Mouse (Mus musculus): ENCODE measurements around the gene Drd2.
A peak's percentile ranks its signal among the peaks of the same experiment; 100 is the strongest.

The Drd2 gene

GRCm38 (mm10) chr9:49340136-49341043 is at the start of gene Drd2:
Drd2 (plus strand) TSS chr9:49340627.
- peak; percentile 65 for DNase-seq (ENCODE audit: low read depth, low spot score)

- no peak for DNase-seq (ENCODE audit: low read depth, low spot score)
Observed at GRCm38 (mm10) chr9:49295101-49295500, 45.3 kb upstream of the Drd2 start.

- no peak for DNase-seq (ENCODE audit: low read depth, low spot score)
Observed at GRCm38 (mm10) chr9:49307576-49307975, 32.9 kb upstream of the Drd2 start.

GRCm38 (mm10) chr9:49310821-49311220 is 29.6 kb upstream of the Drd2 start:
- no peak for DNase-seq (ENCODE audit: low read depth, low spot score)

GRCm38 (mm10) chr9:49318638-49319037 is 21.8 kb upstream of the Drd2 start:
- no peak for DNase-seq (ENCODE audit: low read depth, low spot score)

- peak; percentile 83 for DNase-seq (ENCODE audit: low read depth, low spot score)
Observed at GRCm38 (mm10) chr9:49341044-49341365, 578 bp downstream of the Drd2 start.

GRCm38 (mm10) chr9:49365763-49366162 is 25.3 kb downstream of the Drd2 start:
- peak; percentile 2 for DNase-seq (ENCODE audit: low read depth, low spot score)

- no peak for DNase-seq (ENCODE audit: low read depth, low spot score)
Observed at GRCm38 (mm10) chr9:49373946-49374345, 33.5 kb downstream of the Drd2 start.

- no peak for DNase-seq (ENCODE audit: low read depth, low spot score)
Observed at GRCm38 (mm10) chr9:49379962-49380361, 39.5 kb downstream of the Drd2 start.

- no peak for DNase-seq (ENCODE audit: low read depth, low spot score)
Observed at GRCm38 (mm10) chr9:49384041-49384440, 43.6 kb downstream of the Drd2 start.

- no peak for DNase-seq (ENCODE audit: low read depth, low spot score)
Observed at GRCm38 (mm10) chr9:49384855-49385254, 44.4 kb downstream of the Drd2 start.

GRCm38 (mm10) chr9:49385301-49385700 is 44.9 kb downstream of the Drd2 start:
- DNase-seq (ENCODE audit: low read depth, low spot score), result no peak

- DNase-seq (ENCODE audit: low read depth, low spot score), result no peak
Observed at GRCm38 (mm10) chr9:49386119-49386518, 45.7 kb downstream of the Drd2 start.

GRCm38 (mm10) chr9:49392242-49392641 is 51.8 kb downstream of the Drd2 start:
- DNase-seq (ENCODE audit: low read depth, low spot score), result no peak

GRCm38 (mm10) chr9:49396006-49396405 is 55.6 kb downstream of the Drd2 start:
- DNase-seq (ENCODE audit: low read depth, low spot score), result no peak

GRCm38 (mm10) chr9:49403711-49404110 is 63.3 kb downstream of the Drd2 start:
- DNase-seq (ENCODE audit: low read depth, low spot score), result peak; percentile 12

GRCm38 (mm10) chr9:49407028-49407427 is 66.6 kb downstream of the Drd2 start:
- DNase-seq (ENCODE audit: low read depth, low spot score), result no peak

- DNase-seq (ENCODE audit: low read depth, low spot score), result no peak
Observed at GRCm38 (mm10) chr9:49410621-49411020, 70.2 kb downstream of the Drd2 start.

GRCm38 (mm10) chr9:49423866-49424265 is 83.4 kb downstream of the Drd2 start:
- DNase-seq (ENCODE audit: low read depth, low spot score), result no peak

GRCm38 (mm10) chr9:49425585-49425984 is 85.2 kb downstream of the Drd2 start:
- DNase-seq (ENCODE audit: low read depth, low spot score), result no peak

- DNase-seq (ENCODE audit: low read depth, low spot score), result no peak
Observed at GRCm38 (mm10) chr9:49426921-49427320, 86.5 kb downstream of the Drd2 start, which contains the start of gene Ankk1. Ankk1 (minus strand) TSS chr9:49427021.

- peak; percentile 5 for DNase-seq (ENCODE audit: low read depth, low spot score)
Observed at GRCm38 (mm10) chr9:49427478-49427877, 87.1 kb downstream of the Drd2 start.

GRCm38 (mm10) chr9:49442621-49443020 is 102.2 kb downstream of the Drd2 start:
- DNase-seq (ENCODE audit: low read depth, low spot score), result no peak

Data from forelimb bud, embryonic 11.5 days (tissue).